Mouse (Mus musculus) thymus, adult 18-20 months (tissue): ENCODE measurements around the gene Prokr1.
"Not testable (repeated sequence)": the region's sequence is repeated elsewhere in the genome, so short reads cannot be mapped to it uniquely, and the experiment has no call there.

Experiments
- DNase-seq, 2 experiments: peaks; one replicate each; pipeline ENCODE4 v3.0.0; 2022; ENCODE audit warnings: mixed read lengths in 2 of 2

Gene Prokr1

DNA sequence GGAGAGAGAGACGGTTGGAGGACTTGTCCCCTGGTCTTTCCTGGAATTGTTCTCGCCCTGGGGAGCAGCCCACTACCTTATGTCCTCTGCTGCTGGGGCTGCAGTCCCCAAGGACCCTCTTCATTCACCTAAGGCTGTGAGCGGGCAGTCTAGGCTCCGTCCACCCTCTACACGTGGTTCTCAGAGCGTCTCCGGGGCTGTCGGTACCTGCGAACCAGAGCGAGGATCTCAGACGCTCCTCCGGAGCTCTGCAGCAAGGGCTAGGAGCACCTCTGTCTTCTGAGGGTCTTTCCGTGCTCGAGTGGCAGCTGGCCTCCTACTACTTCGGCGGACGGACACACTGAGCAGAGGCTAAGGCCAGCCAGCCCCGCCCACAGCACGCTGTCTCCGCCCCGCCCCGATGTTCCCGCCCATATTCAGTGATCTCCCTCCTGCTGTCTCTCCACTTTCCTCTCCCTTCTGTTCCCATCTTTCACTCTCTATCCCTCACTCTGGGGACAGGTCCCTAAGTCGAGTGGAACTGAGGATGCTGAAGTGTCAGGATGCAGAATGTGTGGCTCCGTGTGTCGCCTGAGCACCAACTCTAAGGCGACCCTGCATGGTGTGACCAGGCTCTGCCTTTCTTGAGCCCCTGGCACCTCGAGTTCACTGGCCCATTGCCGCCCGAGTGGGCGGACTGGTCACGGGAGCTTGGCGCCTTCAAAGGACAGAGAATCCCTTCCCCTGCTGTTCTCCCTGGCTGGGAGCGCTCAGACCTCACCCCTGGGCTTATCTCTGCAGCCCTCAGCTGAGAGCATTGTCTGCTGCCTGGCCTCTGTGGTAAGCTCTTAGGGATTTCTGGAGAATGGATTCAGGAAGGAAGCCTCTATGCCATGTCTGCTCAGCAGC lies at the start of gene Prokr1:
Prokr1 (minus strand) TSS at position 350 of the 888 bp plus-strand sequence.
- no peak for DNase-seq

DNA sequence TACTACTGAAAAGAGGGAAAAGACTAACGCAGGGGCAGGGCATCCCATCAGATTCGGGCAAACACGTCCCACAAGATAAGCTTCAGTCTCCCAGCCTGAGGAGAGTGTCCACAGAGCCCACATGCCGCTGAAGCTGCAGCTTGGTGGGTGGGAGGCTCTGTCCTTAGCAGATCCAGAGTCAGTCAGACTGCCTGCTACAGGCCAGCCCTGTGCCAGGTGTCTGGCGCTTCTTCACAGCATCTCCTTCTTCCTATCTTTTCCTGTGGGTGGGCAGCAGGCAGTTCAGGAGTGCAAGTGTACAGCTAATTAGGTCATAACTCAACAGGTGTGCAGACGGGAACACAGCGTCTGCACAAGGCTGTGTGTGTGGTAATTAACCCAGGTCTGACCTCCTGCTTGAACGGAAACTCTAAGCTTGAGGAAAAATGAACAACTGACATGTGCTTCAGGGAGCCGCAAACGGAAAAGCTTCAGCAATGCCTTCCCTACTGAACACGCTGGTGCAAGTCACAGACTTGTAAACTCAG lies 47.7 kb upstream of the Prokr1 start:
- no peak for DNase-seq

DNA sequence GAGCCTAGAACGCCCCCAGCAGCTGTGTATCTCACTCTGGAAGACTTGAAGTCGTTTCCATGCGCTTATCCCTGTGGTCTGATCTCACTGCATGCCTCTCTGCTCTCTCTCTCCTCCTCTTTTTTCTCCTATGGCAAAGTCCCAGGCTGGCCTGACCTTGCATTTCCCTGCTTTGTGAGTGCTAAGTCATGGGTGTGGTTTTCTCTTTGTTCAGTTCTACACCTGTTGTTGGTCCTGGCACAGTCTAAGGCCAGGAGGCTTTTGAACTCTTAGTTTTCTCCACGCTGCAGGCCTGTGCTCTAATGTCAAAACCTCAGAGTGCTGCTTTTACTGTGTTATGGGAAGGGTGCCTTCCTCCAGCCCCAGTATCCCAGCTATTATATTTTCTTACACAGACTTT lies 41.6 kb upstream of the Prokr1 start:
- DNase-seq = no peak

- DNase-seq = not testable (repeated sequence)
These were observed 38.4 kb upstream of the Prokr1 start for GRCm38 (mm10) chr6:87628936-87629335.

- DNase-seq = no peak
These were observed 32.6 kb upstream of the Prokr1 start for GRCm38 (mm10) chr6:87623151-87623550.

DNA sequence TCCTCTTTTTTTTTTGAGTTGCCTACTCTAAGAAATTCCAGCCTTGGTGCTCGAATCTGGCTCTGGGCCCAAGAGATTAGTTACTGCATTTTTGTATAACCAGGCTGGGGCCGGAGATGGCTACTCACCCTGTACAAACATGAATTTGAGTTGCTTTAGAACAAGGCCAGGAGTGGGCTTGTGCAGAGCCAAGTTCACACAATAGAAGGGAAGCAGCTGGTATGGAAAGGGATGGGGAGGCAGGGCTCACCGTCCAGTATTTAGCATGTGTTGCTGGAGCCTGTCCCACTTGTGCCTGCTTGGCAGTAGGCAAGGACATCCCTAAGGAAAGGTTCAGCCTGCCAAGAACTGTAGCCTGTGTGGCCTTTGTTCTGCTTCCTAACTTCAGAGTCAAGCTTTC lies 30.7 kb upstream of the Prokr1 start:
- no peak for DNase-seq

DNA sequence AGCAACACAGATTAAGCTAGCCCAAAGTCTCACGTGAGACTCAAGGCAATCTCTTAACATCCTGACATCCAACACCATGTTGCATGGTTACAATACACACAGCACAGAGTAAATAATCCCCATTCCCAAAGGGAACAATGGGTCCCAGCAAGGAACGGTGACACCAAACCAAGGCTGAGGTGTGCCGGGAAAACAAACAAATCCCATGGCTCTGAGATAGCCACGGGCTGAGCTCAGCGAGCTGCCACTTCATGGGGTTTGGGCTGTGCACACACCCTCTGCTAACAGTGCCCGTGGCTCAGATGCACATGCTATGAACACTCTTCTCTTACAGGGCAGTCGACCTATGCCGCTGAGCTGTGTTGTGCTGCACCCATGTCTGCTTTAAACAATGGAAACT lies 27.5 kb upstream of the Prokr1 start:
- DNase-seq = no peak

GRCm38 (mm10) chr6:87615696-87616083 lies 25.1 kb upstream of the Prokr1 start:
- no peak for DNase-seq

DNA sequence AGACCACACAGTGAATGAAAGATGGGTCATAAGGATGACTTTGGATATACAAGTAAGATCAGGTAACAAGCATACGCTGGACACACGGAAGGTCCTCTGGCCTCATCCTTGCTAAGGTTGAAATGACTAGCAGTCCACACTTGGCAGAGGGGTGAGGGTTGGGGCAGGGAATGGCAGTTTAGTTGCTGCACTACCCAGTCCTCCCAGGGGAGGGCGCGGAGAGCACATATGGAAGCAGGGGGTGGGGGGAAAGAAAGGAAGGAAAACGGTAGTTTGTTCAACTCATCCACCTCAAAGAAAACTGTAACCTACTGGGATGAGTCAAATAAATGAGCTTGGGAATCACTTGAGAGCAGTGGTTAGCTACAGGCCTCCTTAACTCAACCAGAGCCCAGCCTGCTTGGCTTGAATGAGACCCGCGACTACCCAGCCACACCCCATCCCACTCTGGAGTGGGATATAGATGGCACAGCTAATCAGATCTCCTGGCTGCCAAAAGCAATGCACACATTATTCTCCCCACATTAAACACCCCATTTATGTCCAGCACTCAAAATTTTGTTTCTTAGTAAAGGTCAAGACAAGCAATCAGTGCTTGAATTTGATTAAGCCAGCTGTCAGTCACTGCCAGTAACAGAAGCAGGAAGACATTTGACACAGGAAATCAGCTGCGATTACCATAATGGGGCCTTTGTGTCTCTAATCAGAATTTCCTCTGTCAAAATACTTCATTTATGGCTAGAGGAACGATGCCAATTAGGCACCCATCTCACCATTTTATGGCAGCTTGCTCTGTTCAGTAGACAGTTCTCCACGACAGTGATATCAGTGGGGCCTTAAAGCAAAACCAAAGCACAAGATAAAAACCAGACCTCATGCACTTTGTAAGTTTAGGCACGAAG lies 24.5 kb upstream of the Prokr1 start:
- no peak for DNase-seq

- DNase-seq = no peak
These were observed 9.3 kb upstream of the Prokr1 start for GRCm38 (mm10) chr6:87599825-87600224.

- DNase-seq = no peak
These were observed 6.7 kb upstream of the Prokr1 start for GRCm38 (mm10) chr6:87597116-87597833.

GRCm38 (mm10) chr6:87594188-87594587 lies 3.6 kb upstream of the Prokr1 start:
- DNase-seq = no peak

GRCm38 (mm10) chr6:87589718-87590393 lies 687 bp downstream of the Prokr1 start:
- no peak for DNase-seq

- no peak for DNase-seq
These were observed 6.6 kb downstream of the Prokr1 start for GRCm38 (mm10) chr6:87583991-87584390.

DNA sequence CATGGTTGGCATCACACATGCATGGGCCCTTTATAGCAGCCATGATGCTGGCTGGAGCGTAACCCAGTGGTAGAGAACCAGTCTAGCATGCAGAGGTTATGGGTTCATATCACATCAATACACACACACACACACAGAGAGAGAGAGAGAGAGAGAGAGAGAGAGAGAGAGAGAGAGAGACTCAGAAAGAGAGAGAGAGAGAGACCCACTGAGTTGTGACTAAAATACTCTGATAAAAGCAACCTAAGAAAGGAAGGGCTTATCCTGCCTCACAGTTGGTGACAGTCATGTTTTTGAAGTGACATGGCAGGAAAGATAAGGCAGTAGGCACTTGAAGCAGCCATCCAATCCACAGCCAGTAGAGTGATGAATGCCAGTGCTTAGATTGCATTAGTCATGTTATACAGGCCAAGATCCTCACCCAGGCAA lies 7.3 kb downstream of the Prokr1 start:
- DNase-seq = no peak

DNA sequence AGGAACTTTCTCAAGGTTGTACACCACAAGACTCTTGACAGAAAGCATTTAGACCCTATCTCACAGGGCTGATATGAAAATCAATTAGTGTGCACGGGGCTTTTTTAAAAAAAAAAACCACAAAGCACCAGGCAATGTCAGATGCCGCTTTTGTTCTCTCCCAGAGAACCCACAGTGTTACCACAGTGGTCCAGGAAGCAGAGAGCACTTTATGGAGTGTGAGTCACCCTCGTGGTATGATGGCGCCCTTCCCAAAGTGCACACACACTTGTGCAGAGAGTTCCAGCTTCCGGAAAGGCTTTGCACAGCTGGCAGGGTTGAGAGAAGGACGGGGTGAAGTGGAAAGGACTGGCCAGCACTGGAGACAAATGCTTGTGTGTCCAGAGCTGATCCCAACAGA lies 8.1 kb downstream of the Prokr1 start:
- DNase-seq = no peak

GRCm38 (mm10) chr6:87581581-87581980 lies 9.0 kb downstream of the Prokr1 start:
- no peak for DNase-seq

GRCm38 (mm10) chr6:87581071-87581470 lies 9.5 kb downstream of the Prokr1 start:
- no peak for DNase-seq

- no peak for DNase-seq
These were observed 12.3 kb downstream of the Prokr1 start for GRCm38 (mm10) chr6:87578247-87578646.

DNA sequence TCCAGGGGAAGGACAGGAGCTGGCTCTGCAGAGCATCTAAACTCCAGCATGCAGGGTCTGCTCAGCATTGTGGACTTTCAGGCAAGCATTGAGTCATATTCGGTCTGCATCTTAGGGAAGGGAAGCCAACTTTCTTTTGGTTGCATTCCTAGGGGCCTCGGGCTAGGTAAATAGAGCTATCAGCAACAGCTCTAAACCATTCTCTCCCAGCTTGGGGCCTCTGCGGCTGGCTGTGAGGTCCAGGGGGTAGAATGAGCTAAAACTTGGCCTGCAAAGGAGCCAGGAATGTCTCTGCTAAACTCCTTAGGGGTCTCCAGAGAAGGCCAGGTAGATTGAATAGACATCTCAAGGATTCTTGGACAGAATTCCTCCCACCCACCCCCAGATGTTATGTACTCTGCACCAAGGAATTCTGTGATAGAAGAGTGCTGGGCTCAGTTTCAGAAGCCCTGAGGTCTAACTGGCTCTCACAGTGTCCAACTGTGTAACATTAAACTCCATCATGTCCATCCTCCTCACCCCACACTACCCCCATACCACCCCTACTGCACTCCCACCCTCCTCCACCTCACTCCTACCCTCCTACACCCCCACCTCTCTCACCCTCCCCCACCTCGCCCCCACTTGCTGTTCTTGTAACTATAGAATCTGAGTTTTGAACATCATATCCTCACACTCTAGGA lies 13.8 kb downstream of the Prokr1 start:
- DNase-seq = no peak

DNA sequence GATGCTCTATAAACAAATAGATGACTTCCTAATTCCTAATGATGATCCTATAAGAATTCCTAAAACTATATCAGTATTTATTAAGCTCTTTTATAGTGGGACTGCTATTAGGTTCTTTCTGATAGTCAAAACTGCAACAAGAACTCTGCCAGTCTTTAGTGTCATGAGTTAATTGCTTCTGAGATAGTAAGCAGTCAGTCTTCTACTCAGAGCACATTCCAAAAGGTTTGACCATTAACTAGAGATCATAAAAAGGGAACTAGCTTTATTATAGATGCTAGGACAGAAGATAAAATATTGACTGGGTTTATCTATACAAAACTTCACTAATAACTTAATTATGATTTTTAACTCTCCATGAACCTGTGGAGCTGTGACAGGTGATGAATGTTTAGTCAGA lies 18.7 kb downstream of the Prokr1 start:
- not testable (repeated sequence) for DNase-seq
